In genomic region chr13:45547549-45547948, GRCm38 (mm10) we compare ENCODE assay signal across 25 mouse cellular contexts. TPM values are rescaled to one million over a fixed set of nuclear protein-coding genes. Genes with fewer than 3 reads are reported as not detected.
DNase-seq lines count a peak whose midpoint lies in the region; ATAC-seq and TF ChIP-seq lines count a peak whose summit lies in the region.
"Had no signal": no experiment of that assay in that cellular context is flagged by ENCODE, and none has a peak within 500 bp of the region (broad histone marks: within the 10 kb centered on the region; RNA-seq: fewer than 3 reads in every experiment).

No protein-coding gene starts in this region.

- H3K4me3 ChIP-seq in hindbrain, embryonic 10.5 days, result no peak overlapping the region
- H3K4me3 ChIP-seq in hindbrain, embryonic 14.5 days (replicated peaks; ENCODE audit: low read length), result no peak overlapping the region
- peak overlapping the region; percentile 39 to 53; a peak in 3 of 4 replicates for H3K4me3 ChIP-seq in liver, embryonic 14.5 days (ENCODE audit: insufficient read depth in 1 of 2, low read depth in 2 of 2, low read length in 2 of 2)
- H3K4me3 ChIP-seq: embryonic facial prominence, embryonic 13.5 days; hindbrain, embryonic 15.5 days; left cerebral cortex, adult 2 months; midbrain, embryonic 15.5 days; neural tube, embryonic 12.5 days had no signal

- no peak for TF ChIP-seq EP300 in liver, embryonic 14.5 days (IDR thresholded peaks at IDR 0.05; ENCODE audit: low read depth)

- no peaks in the 10 kb centered on the region for H3K36me3 ChIP-seq in hindbrain, embryonic 10.5 days
- H3K36me3 ChIP-seq in hindbrain, embryonic 14.5 days (replicated peaks; ENCODE audit: control insufficient read depth, insufficient read depth), result no peaks in the 10 kb centered on the region
- peaks cover 69% of the 10 kb centered on the region for H3K36me3 ChIP-seq in liver, embryonic 14.5 days (replicated peaks; ENCODE audit: control insufficient read depth, insufficient read depth, low read depth)
- H3K36me3 ChIP-seq: midbrain, embryonic 15.5 days; neural tube, embryonic 12.5 days had no signal

- H3K4me1 ChIP-seq in hindbrain, embryonic 10.5 days (replicated peaks), result peaks cover 21% of the 10 kb centered on the region; the same call in 1 of the 2 replicates
- H3K4me1 ChIP-seq in hindbrain, embryonic 14.5 days (replicated peaks; ENCODE audit: control insufficient read depth, insufficient read depth, low read length), result no peaks in the 10 kb centered on the region
- H3K4me1 ChIP-seq in liver, embryonic 14.5 days (replicated peaks; ENCODE audit: control insufficient read depth in 2 of 2, insufficient read depth in 2 of 2, low read length in 1 of 2), result peaks cover 36 to 55% of the 10 kb centered on the region in 2 experiments
- H3K4me1 ChIP-seq: embryonic facial prominence, embryonic 13.5 days; hindbrain, embryonic 15.5 days had no signal

- H3K9me3 ChIP-seq in hindbrain, embryonic 10.5 days, result no peaks in the 10 kb centered on the region
- no peaks in the 10 kb centered on the region for H3K9me3 ChIP-seq in hindbrain, embryonic 14.5 days (ENCODE audit: control insufficient read depth, low read length)
- no peaks in the 10 kb centered on the region for H3K9me3 ChIP-seq in liver, embryonic 14.5 days (ENCODE audit: control insufficient read depth, low read length)
- H3K9me3 ChIP-seq: embryonic facial prominence, embryonic 13.5 days; hindbrain, embryonic 15.5 days; midbrain, embryonic 15.5 days; neural tube, embryonic 12.5 days had no signal

- H3K9ac ChIP-seq in hindbrain, embryonic 14.5 days, result no peak overlapping the region
- peak overlapping the region; percentile 58 for H3K9ac ChIP-seq in liver, embryonic 14.5 days (replicated peaks)
- H3K9ac ChIP-seq: embryonic facial prominence, embryonic 13.5 days; hindbrain, embryonic 15.5 days; midbrain, embryonic 15.5 days; neural tube, embryonic 12.5 days had no signal

- no peak for DNase-seq in hindbrain, embryonic 10.5 days (ENCODE audit: low spot score)
- no peak for DNase-seq in hindbrain, embryonic 14.5 days (ENCODE audit: low spot score)
- peak; percentile 72 for DNase-seq in c-Kit-positive CD71-positive TER-119-negative erythroid progenitor cells, embryonic 14.5 days (ENCODE audit: low read depth)
- peak in 2 of 3 experiments; percentile 46 to 47 for DNase-seq in liver, embryonic 14.5 days (ENCODE audit: low read depth in 3 of 3, low spot score in 3 of 3)
- no peak for DNase-seq in spleen, postnatal 10 days (ENCODE audit: low spot score in 2 of 2)
- no peak for DNase-seq in cerebellum, postnatal 14 days
- no peak for DNase-seq in cerebellum, postnatal 36 days
- DNase-seq: B cell, adult 2 months; cerebellum, adult 9-11 months; gastrocnemius, postnatal 14 days; heart, adult 11 months; heart, postnatal 36 days; kidney, adult 2 months; layer of hippocampus, adult 9-11 months; retina, postnatal 1 day; thymus, postnatal 14 days had no signal

- no peak for ATAC-seq in hindbrain, embryonic 14.5 days (ENCODE audit: low FRiP score)
- peak; percentile 24; the same call in 1 of the 2 replicates for ATAC-seq in liver, embryonic 14.5 days (ENCODE audit: insufficient read depth)
- ATAC-seq: forebrain, embryonic 14.5 days; midbrain, embryonic 15.5 days had no signal

- TF ChIP-seq CTCF in liver, embryonic 14.5 days (IDR thresholded peaks at IDR 0.05; ENCODE audit: low read depth), result no peak

- no peaks in the 10 kb centered on the region for H3K27me3 ChIP-seq in hindbrain, embryonic 10.5 days (ENCODE audit: insufficient read depth, poor library complexity, severe bottlenecking)
- no peaks in the 10 kb centered on the region for H3K27me3 ChIP-seq in hindbrain, embryonic 14.5 days (ENCODE audit: control insufficient read depth, insufficient read depth, low read length)
- H3K27me3 ChIP-seq in liver, embryonic 14.5 days (ENCODE audit: control insufficient read depth, insufficient read depth, low read length), result no peaks in the 10 kb centered on the region
- H3K27me3 ChIP-seq: CH12.LX; embryonic facial prominence, embryonic 13.5 days; hindbrain, embryonic 15.5 days; midbrain, embryonic 15.5 days; neural tube, embryonic 12.5 days had no signal

- no peak overlapping the region for H3K4me2 ChIP-seq in hindbrain, embryonic 14.5 days (replicated peaks)
- peak overlapping the region; percentile 75 for H3K4me2 ChIP-seq in liver, embryonic 14.5 days (ENCODE audit: low read depth)
- H3K4me2 ChIP-seq: embryonic facial prominence, embryonic 13.5 days; hindbrain, embryonic 15.5 days; midbrain, embryonic 15.5 days; neural tube, embryonic 12.5 days had no signal

- H3K27ac ChIP-seq in hindbrain, embryonic 10.5 days, result 0 out of 2 replicates have a peak overlapping the region, but pooled peaks have one; percentile 40
- no peak overlapping the region for H3K27ac ChIP-seq in hindbrain, embryonic 14.5 days
- H3K27ac ChIP-seq in liver, embryonic 14.5 days, result peak overlapping the region; percentile 77
- H3K27ac ChIP-seq: embryonic facial prominence, embryonic 13.5 days; hindbrain, embryonic 15.5 days; kidney, postnatal 0 days; left cerebral cortex, adult 2 months; macrophage; midbrain, embryonic 15.5 days; neural tube, embryonic 12.5 days had no signal

- WGBS in hindbrain, embryonic 10.5 days, result 83% methylated on average over 5 of the region's 5 CpGs
- 82% methylated on average over 5 of the region's 5 CpGs for whole genome bisulfite sequencing in hindbrain, embryonic 14.5 days
- WGBS in liver, embryonic 14.5 days (ENCODE audit: insufficient replicate concordance), result 18% methylated on average over 5 of the region's 5 CpGs

RNA-seq across cellular contexts. Expression of gene Gmpr, which starts 40.3 kb away (rescaled TPM):
- polyA plus RNA-seq in hindbrain, embryonic 10.5 days (2016; fragmentation: Nextera tagmentation; extraction: Ambion mirVana), result 38.3 and 44.1 TPM in 2 replicates
- 35.5 and 39.5 TPM in 2 replicates for polyA plus RNA-seq in hindbrain, embryonic 14.5 days (2014; fragmentation: Nextera tagmentation; extraction: Ambion mirVana)
- 116 and 155 TPM in 2 replicates for polyA plus RNA-seq in liver, embryonic 14.5 days (2012; rRNA removed)
- 295 and 311 TPM in 2 replicates for polyA plus RNA-seq in liver, embryonic 14.5 days (2014; fragmentation: Nextera tagmentation; extraction: Ambion mirVana)

Comparison
In these comparisons a context has a peak if more than half of its experiments do, and no peak if none do; other contexts are left out.
1. DNase-seq: peak in c-Kit-positive CD71-positive TER-119-negative erythroid progenitor cells, embryonic 14.5 days (single experiment) and liver, embryonic 14.5 days (2 of 3); none in hindbrain, embryonic 10.5 days (single experiment), hindbrain, embryonic 14.5 days (single experiment), spleen, postnatal 10 days (0 of 2), cerebellum, postnatal 14 days (0 of 2) and cerebellum, postnatal 36 days (0 of 2).
2. H3K4me3 ChIP-seq: peak in liver, embryonic 14.5 days (2 of 2); none in hindbrain, embryonic 10.5 days (single experiment) and hindbrain, embryonic 14.5 days (single experiment).